Mouse (Mus musculus) lung, adult 2 months (tissue): ENCODE measurements around the gene Serpinb12.

Source experiments
- CTCF ChIP-seq: fragments of 200-500 bp; IDR thresholded peaks from 2 replicates; pipeline ENCODE4 v1.5.1; 2011; ENCODE audit warnings: mild to moderate bottlenecking, low read length, control low read depth; ENCODE audit not compliant: insufficient read depth
- POLR2A ChIP-seq: fragments of 200-500 bp; IDR thresholded peaks from 2 replicates; pipeline ENCODE4 v1.6.1; 2011; ENCODE audit warnings: low read depth, mild to moderate bottlenecking, control low read depth, low read length, borderline replicate concordance; ENCODE audit errors: extremely low read depth

- TF ChIP-seq CTCF: no peak
- no peak for TF ChIP-seq POLR2A
Observed at GRCm38 (mm10) chr1:106933658-106934057, 591 bp upstream of the Serpinb12 start.
